Mouse (Mus musculus) olfactory bulb, adult 2 months (tissue): Measurements from ENCODE around the gene Sgf29.

Experiments used
- CTCF ChIP-seq: fragments of 200-500 bp; IDR thresholded peaks from 2 replicates; pipeline ENCODE4 v1.5.1; 2012; ENCODE audit warnings: low read depth, mild to moderate bottlenecking, low read length, moderate library complexity; ENCODE audit not compliant: insufficient read depth
- POLR2A ChIP-seq: fragments of 200-500 bp; IDR thresholded peaks from 2 replicates; pipeline ENCODE4 v1.6.1; 2012; ENCODE audit warnings: mild to moderate bottlenecking, low read depth, low read length, moderate library complexity; ENCODE audit not compliant: insufficient read depth

DNA sequence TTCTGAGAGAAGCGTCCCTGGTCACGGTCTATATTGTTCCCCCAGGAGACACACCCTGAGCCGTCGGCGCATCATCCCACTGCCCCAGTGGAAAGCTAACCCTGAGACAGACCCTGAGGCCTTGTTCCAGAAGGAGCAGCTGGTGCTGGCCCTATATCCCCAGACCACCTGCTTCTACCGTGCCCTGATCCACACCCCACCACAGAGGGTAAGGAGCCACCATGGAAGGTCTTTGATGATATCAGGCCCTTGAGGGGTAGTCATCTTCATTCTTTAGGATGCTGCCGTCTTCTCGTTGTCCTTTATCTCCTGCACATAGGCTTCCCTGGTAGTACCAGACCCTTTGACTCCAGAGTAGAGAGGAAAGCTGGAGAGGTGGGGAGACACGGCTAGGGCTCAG lies 23.0 kb downstream of the Sgf29 start:
- TF ChIP-seq POLR2A, result no peak
- no peak for TF ChIP-seq CTCF
